Mouse (Mus musculus) spleen, postnatal 10 days (tissue): ENCODE results near the gene Tspan14.

Experiments
- DNase-seq, 2 experiments: peaks; one replicate each; pipeline ENCODE4 v3.0.0; 2021 to 2022; ENCODE audit warnings: low spot score in 2 of 2

The Tspan14 gene

GRCm38 (mm10) chr14:40952715-40953114 is 13.9 kb downstream of the Tspan14 start:
- DNase-seq = no peak

- DNase-seq = no peak
Measured at GRCm38 (mm10) chr14:40952301-40952700, 14.3 kb downstream of the Tspan14 start.

GRCm38 (mm10) chr14:40949730-40950614 is 16.6 kb downstream of the Tspan14 start:
- DNase-seq = peak in 1 of 2 experiments; percentile 21

GRCm38 (mm10) chr14:40949047-40949446 is 17.6 kb downstream of the Tspan14 start:
- no peak for DNase-seq

- DNase-seq = no peak
Measured at GRCm38 (mm10) chr14:40948522-40948921, 18.1 kb downstream of the Tspan14 start.

- DNase-seq = peak in 1 of 2 experiments; percentile 73
Measured at GRCm38 (mm10) chr14:40947431-40948394, 18.9 kb downstream of the Tspan14 start.

- DNase-seq = no peak
Measured at GRCm38 (mm10) chr14:40943802-40944201, 22.8 kb downstream of the Tspan14 start.

GRCm38 (mm10) chr14:40942429-40942828 is 24.2 kb downstream of the Tspan14 start:
- DNase-seq = no peak

GRCm38 (mm10) chr14:40938380-40938987 is 28.1 kb downstream of the Tspan14 start:
- DNase-seq = no peak

GRCm38 (mm10) chr14:40937052-40937451 is 29.6 kb downstream of the Tspan14 start:
- no peak for DNase-seq

GRCm38 (mm10) chr14:40935481-40935880 is 31.1 kb downstream of the Tspan14 start:
- no peak for DNase-seq

- no peak for DNase-seq
Measured at GRCm38 (mm10) chr14:40935054-40935453, 31.6 kb downstream of the Tspan14 start.

GRCm38 (mm10) chr14:40933328-40933727 is 33.3 kb downstream of the Tspan14 start:
- DNase-seq = peak in 1 of 2 experiments; percentile 22

GRCm38 (mm10) chr14:40932225-40932624 is 34.4 kb downstream of the Tspan14 start:
- DNase-seq = no peak

- no peak for DNase-seq
Measured at GRCm38 (mm10) chr14:40931115-40931829, 35.3 kb downstream of the Tspan14 start.

- no peak for DNase-seq
Measured at GRCm38 (mm10) chr14:40929943-40930342, 36.7 kb downstream of the Tspan14 start.

- no peak for DNase-seq
Measured at GRCm38 (mm10) chr14:40928897-40929296, 37.7 kb downstream of the Tspan14 start.

GRCm38 (mm10) chr14:40927041-40927440 is 39.6 kb downstream of the Tspan14 start:
- no peak for DNase-seq

GRCm38 (mm10) chr14:40924378-40925113 is 42.1 kb downstream of the Tspan14 start:
- DNase-seq = peak in 1 of 2 experiments; percentile 45

GRCm38 (mm10) chr14:40921241-40921640 is 45.4 kb downstream of the Tspan14 start:
- DNase-seq = no peak
